Mouse (Mus musculus) liver, embryonic 14.5 days (tissue): ENCODE results near the gene Itga6.

Experiments used
- CTCF ChIP-seq: IDR thresholded peaks from 2 replicates; pipeline ENCODE4 v1.5.1; 2016; ENCODE audit warnings: antibody characterized with exemption, low read depth, control low read depth
- EP300 ChIP-seq: IDR thresholded peaks from 2 replicates; pipeline ENCODE4 v1.6.1; 2016; ENCODE audit warnings: antibody characterized with exemption, low read depth

GRCm38 (mm10) chr2:71872141-71872540 lies 126.7 kb downstream of the Itga6 start:
- TF ChIP-seq CTCF (no peak), EP300 (no peak)
